In the genomic region with DNA sequence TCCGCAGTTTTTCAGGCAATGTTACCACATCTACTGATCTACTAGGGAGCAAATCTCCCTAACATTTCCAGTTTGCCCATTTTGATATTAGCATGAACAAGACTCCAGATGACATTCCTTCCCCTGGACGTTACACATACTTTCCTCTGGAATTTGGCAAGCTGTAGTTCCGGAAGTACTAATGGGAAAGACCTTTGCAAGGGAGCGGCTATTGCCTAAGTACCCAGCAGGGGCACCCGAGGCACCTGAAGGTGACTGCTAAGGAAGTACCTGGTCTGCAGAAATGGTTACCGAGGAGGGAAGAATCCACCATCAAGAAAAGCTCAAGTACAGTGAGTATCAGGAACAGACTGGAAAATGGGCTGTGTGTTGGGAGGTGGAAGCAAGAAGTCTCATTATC, we compare ENCODE assay signal across 8 mouse cellular contexts. TPM values are rescaled to one million over a fixed set of nuclear protein-coding genes. Genes with fewer than 3 reads are reported as not detected.
DNase-seq lines count a peak whose midpoint lies in the region; ATAC-seq and TF ChIP-seq lines count a peak whose summit lies in the region.

No protein-coding gene starts in this region.

- intact Hi-C loops in heart, postnatal 25 days (cut with DNase I), result no loop called here
- intact Hi-C loops in left cerebral cortex, postnatal 14 days (cut with DNase I), result no loop called here

- peak overlapping the region; percentile 48 for H3K4me2 ChIP-seq in heart, postnatal 0 days (ENCODE audit: low read depth, low read length)
- no peak overlapping the region for H3K4me2 ChIP-seq in lung, embryonic 16.5 days (ENCODE audit: low read depth, low read length)

- peak overlapping the region; percentile 84 for H3K27ac ChIP-seq in heart, postnatal 0 days (ENCODE audit: low read depth)
- H3K27ac ChIP-seq in lung, embryonic 16.5 days (ENCODE audit: low read length), result 0 out of 2 replicates have a peak overlapping the region, but pooled peaks have one; percentile 30

- H3K9me3 ChIP-seq in heart, postnatal 0 days (replicated peaks; ENCODE audit: control insufficient read depth, low read length), result no peaks in the 10 kb centered on the region
- H3K9me3 ChIP-seq in lung, embryonic 16.5 days (ENCODE audit: control insufficient read depth, low read length), result no peaks in the 10 kb centered on the region

- peak overlapping the region; percentile 10; the same call in 1 of the 2 replicates for H3K4me3 ChIP-seq in heart, postnatal 0 days (ENCODE audit: low read depth, low read length)
- H3K4me3 ChIP-seq in lung, embryonic 16.5 days (ENCODE audit: low read length), result no peak overlapping the region

- no peak overlapping the region for H3K9ac ChIP-seq in heart, postnatal 0 days (replicated peaks; ENCODE audit: low read depth, low read length)
- H3K9ac ChIP-seq in lung, embryonic 16.5 days (ENCODE audit: low read length), result no peak overlapping the region

- TF ChIP-seq EP300 in heart, postnatal 0 days (IDR thresholded peaks at IDR 0.05; ENCODE audit: low read depth), result no peak

- no peaks in the 10 kb centered on the region for H3K27me3 ChIP-seq in heart, postnatal 0 days (ENCODE audit: control insufficient read depth, insufficient read depth, low read length)
- no peaks in the 10 kb centered on the region for H3K27me3 ChIP-seq in lung, embryonic 16.5 days (ENCODE audit: control insufficient read depth, insufficient read depth, low read depth, low read length)

- DNase-seq in heart, adult 11 months, result peak; percentile 95
- DNase-seq in heart, postnatal 25 days (ENCODE audit: low spot score), result no peak
- DNase-seq in ES-CJ7 (ENCODE audit: low read depth, low spot score), result peak; percentile 79
- DNase-seq in heart, postnatal 0 days (ENCODE audit: low spot score), result peak; percentile 94
- no peak for DNase-seq in left cerebral cortex, postnatal 14 days (ENCODE audit: low spot score in 2 of 2)
- DNase-seq in frontal cortex, postnatal 14 days (ENCODE audit: low spot score in 2 of 2), result no peak

- WGBS in heart, postnatal 0 days, result 9% methylated on average over 6 of the region's 6 CpGs
- 21% methylated on average over 6 of the region's 6 CpGs for WGBS in lung, embryonic 16.5 days

- no peaks in the 10 kb centered on the region for H3K36me3 ChIP-seq in heart, postnatal 0 days (replicated peaks; ENCODE audit: control insufficient read depth, insufficient read depth, low read length)
- H3K36me3 ChIP-seq in lung, embryonic 16.5 days (ENCODE audit: control insufficient read depth, insufficient read depth, low read length), result no peaks in the 10 kb centered on the region

- peak; percentile 23; the same call in 1 of the 2 replicates for TF ChIP-seq CTCF in heart, postnatal 0 days (IDR thresholded peaks at IDR 0.05; ENCODE audit: low read depth)

- peaks cover 47% of the 10 kb centered on the region for H3K4me1 ChIP-seq in heart, postnatal 0 days (ENCODE audit: control insufficient read depth, insufficient read depth)
- H3K4me1 ChIP-seq in lung, embryonic 16.5 days (replicated peaks; ENCODE audit: control insufficient read depth, insufficient read depth, low read length), result peaks cover 9% of the 10 kb centered on the region

- ATAC-seq in heart, postnatal 0 days (ENCODE audit: insufficient read depth, low read depth), result peak; percentile 40; the same call in 1 of the 2 replicates
- peak; percentile 48 for ATAC-seq in lung, embryonic 16.5 days (ENCODE audit: low read depth)
- ATAC-seq in erythroid progenitor cell, adult 5-6 weeks (replicated peaks; ENCODE audit: low FRiP score, poor library complexity, severe bottlenecking), result no peak

RNA-seq across cellular contexts. Expression of gene Mapkapk2, which starts 14.9 kb away (rescaled TPM):
- 100 to 1,000 TPM; 264 to 283 TPM for total RNA-seq in heart, postnatal 25 days (2021)
- total RNA-seq in heart, postnatal 0 days (2014; rRNA removed; ENCODE audit: low replicate concordance), result 302 and 348 TPM in 2 replicates
- 62.6 and 69.9 TPM in 2 replicates for polyA plus RNA-seq in heart, postnatal 0 days (2015; fragmentation: Nextera tagmentation; extraction: Ambion mirVana)
- 28.7 and 41.3 TPM in 2 replicates for polyA plus RNA-seq in lung, embryonic 16.5 days (2015; fragmentation: Nextera tagmentation; extraction: Ambion mirVana)
- 10 to 100 TPM; 25.1 to 26.0 TPM for total RNA-seq in left cerebral cortex, postnatal 14 days (2021)
- total RNA-seq in erythroid progenitor cell, adult 5-6 weeks (2015; ENCODE audit: low replicate concordance), result 30.3 and 36.9 TPM in 2 replicates
- total RNA-seq in erythroid progenitor cell, adult 5-6 weeks (2017; ENCODE audit: low replicate concordance), result 16.0 and 23.2 TPM in 2 replicates

RNA-seq across cellular contexts. Expression of gene Dyrk3, which starts 25.6 kb away (rescaled TPM):
- under 1 TPM; 0.25 to 0.29 TPM for total RNA-seq in heart, postnatal 25 days (2021)
- 1.3 and 1.4 TPM in 2 replicates for total RNA-seq in heart, postnatal 0 days (2014; rRNA removed; ENCODE audit: low replicate concordance)
- polyA plus RNA-seq in heart, postnatal 0 days (2015; fragmentation: Nextera tagmentation; extraction: Ambion mirVana), result 0.60 and 0.86 TPM in 2 replicates
- 4.4 and 4.5 TPM in 2 replicates for polyA plus RNA-seq in lung, embryonic 16.5 days (2015; fragmentation: Nextera tagmentation; extraction: Ambion mirVana)
- total RNA-seq in left cerebral cortex, postnatal 14 days (2021), result 10 to 100 TPM in 1 of 2 experiments, 1 to 10 TPM in 1; 9.3 to 19.0 TPM
- 25.2 and 25.9 TPM in 2 replicates for total RNA-seq in erythroid progenitor cell, adult 5-6 weeks (2015; ENCODE audit: low replicate concordance)
- total RNA-seq in erythroid progenitor cell, adult 5-6 weeks (2017; ENCODE audit: low replicate concordance), result 14.4 and 23.5 TPM in 2 replicates

RNA-seq across cellular contexts. Expression of gene Eif2d, which starts 40.4 kb away (rescaled TPM):
- total RNA-seq in heart, postnatal 25 days (2021), result 10 to 100 TPM; 36.5 to 36.6 TPM
- 16.6 and 27.0 TPM in 2 replicates for total RNA-seq in heart, postnatal 0 days (2014; rRNA removed; ENCODE audit: low replicate concordance)
- polyA plus RNA-seq in heart, postnatal 0 days (2015; fragmentation: Nextera tagmentation; extraction: Ambion mirVana), result 38.3 and 39.6 TPM in 2 replicates
- polyA plus RNA-seq in lung, embryonic 16.5 days (2015; fragmentation: Nextera tagmentation; extraction: Ambion mirVana), result 63.6 and 64.4 TPM in 2 replicates
- 10 to 100 TPM; 35.4 to 39.6 TPM for total RNA-seq in left cerebral cortex, postnatal 14 days (2021)
- 28.1 and 29.6 TPM in 2 replicates for total RNA-seq in erythroid progenitor cell, adult 5-6 weeks (2015; ENCODE audit: low replicate concordance)
- total RNA-seq in erythroid progenitor cell, adult 5-6 weeks (2017; ENCODE audit: low replicate concordance), result 14.4 and 19.4 TPM in 2 replicates

Comparison
In these comparisons a context has a peak if more than half of its experiments do, and no peak if none do; other contexts are left out.
1. DNase-seq: peak in heart, adult 11 months (single experiment), ES-CJ7 (single experiment) and heart, postnatal 0 days (single experiment); none in heart, postnatal 25 days (single experiment), left cerebral cortex, postnatal 14 days (0 of 2) and frontal cortex, postnatal 14 days (0 of 2).